Mouse (Mus musculus) B cell, adult 62 days (primary cell): ENCODE results near the gene Ncf1. TPM values are rescaled to one million over a fixed set of nuclear protein-coding genes. Genes with fewer than 3 reads are reported as not detected.

Experiments
- total RNA-seq: library from RNA; stranded (reverse); gene quantifications from 4 replicates; pipeline ENCODE4 v1.2.4, GENCODE M21; 2023

Ncf1 gene
- total RNA-seq = 221 to 246 TPM (median 233 TPM) in 4 replicates

GRCm38 (mm10) chr5:134229391-134229790 lies at the start of gene Ncf1:
Ncf1 (minus strand) TSS chr5:134229625.

GRCm38 (mm10) chr5:134183880-134184808 lies 45.3 kb downstream of the Ncf1 start, which contains the start of gene Gtf2ird2:
Gtf2ird2 (plus strand) TSS chr5:134184019.

GRCm38 (mm10) chr5:134176169-134176881 lies 53.1 kb downstream of the Ncf1 start, which contains the start of gene Rcc1l:
Rcc1l (minus strand) TSS chr5:134176774.

Other genes with a start within 250 kb of the Ncf1 start
- 5.0 to 8.7 TPM (median 6.8 TPM) in 4 replicates for gene Castor2, start 129.9 kb downstream of the Ncf1 start, total RNA-seq
- 15.1 to 23.6 TPM (median 21.5 TPM) in 4 replicates for gene Rcc1l, start 52.9 kb downstream of the Ncf1 start, total RNA-seq
- 16.9 to 21.6 TPM (median 18.3 TPM) in 4 replicates for gene Gtf2ird2, start 45.6 kb downstream of the Ncf1 start, total RNA-seq
- gene Gtf2i, start 85.1 kb upstream of the Ncf1 start, total RNA-seq = 66.2 to 98.3 TPM (median 75.2 TPM) in 4 replicates
- gene Gtf2ird1, start 227.1 kb upstream of the Ncf1 start, total RNA-seq = 0.79 to 4.1 TPM (median 2.4 TPM) in 4 replicates